Mouse (Mus musculus): ENCODE data around the gene Scube1.
A peak's percentile ranks its signal among the peaks of the same experiment; 100 is the strongest.

Gene Scube1

DNA sequence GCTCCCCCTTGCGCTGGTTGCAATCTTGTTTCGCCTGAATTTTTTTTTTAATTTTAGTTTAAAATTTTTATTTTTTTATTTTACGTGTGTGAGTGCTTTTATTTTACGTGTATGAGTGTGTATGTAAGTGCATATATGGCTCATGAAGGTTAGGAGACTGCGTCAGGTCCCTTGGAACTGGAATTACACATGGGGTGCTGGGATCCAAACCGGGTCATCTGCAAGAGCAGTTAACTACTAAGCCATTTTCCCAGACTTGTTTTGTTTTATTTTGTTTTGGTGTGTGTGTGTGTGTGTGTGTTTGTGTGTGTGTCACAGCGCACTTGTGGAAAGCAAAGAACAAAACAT lies 129.5 kb downstream of the Scube1 start:
- no peak for ATAC-seq (ENCODE audit: low TSS enrichment)

DNA sequence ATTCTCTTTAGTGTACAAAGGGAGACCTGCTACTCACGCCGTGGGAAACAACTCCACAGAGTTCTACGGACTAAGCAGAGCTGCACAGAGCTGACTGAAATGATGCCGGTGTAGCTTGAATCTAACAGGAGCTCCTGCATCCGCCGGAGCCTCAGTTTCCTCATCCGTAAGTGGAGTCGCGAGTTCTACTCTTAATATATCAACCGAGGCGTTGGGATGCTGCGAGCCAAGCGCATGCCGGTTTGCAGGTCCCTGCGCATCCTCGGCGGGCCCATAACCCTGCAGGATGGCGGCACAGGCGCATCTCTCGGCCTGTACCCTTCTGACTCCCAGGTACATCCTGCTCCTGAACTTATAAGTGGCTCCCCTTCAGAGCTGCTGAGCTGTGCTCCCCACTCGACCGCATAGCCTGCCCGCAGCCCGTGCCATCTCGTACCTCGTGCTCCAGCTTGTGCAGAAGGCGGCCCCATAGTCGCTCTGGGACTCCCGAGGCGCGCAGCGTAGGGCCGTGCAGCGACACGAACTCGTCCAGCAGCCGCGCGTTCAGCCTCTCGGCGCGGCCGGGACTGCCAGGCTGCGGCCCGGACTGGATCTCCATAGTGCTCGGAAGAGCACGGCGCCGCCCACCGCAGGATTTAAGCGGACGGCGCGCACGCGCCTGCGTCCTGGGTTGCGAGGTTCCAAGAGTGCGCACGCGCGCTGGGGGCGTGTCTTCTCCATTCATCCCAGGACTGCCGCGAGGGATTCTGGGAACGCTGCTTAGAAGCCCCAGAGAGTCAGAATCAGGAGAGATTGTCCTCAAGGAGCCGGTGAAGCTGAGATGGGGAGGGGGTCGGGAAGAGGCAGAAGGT lies 130.1 kb downstream of the Scube1 start, which contains the start of gene Ttll12:
Gene Ttll12 (minus strand): TSS at position 645 of the 851 bp plus-strand sequence.
- peak; percentile 95 for ATAC-seq (ENCODE audit: low TSS enrichment)

DNA sequence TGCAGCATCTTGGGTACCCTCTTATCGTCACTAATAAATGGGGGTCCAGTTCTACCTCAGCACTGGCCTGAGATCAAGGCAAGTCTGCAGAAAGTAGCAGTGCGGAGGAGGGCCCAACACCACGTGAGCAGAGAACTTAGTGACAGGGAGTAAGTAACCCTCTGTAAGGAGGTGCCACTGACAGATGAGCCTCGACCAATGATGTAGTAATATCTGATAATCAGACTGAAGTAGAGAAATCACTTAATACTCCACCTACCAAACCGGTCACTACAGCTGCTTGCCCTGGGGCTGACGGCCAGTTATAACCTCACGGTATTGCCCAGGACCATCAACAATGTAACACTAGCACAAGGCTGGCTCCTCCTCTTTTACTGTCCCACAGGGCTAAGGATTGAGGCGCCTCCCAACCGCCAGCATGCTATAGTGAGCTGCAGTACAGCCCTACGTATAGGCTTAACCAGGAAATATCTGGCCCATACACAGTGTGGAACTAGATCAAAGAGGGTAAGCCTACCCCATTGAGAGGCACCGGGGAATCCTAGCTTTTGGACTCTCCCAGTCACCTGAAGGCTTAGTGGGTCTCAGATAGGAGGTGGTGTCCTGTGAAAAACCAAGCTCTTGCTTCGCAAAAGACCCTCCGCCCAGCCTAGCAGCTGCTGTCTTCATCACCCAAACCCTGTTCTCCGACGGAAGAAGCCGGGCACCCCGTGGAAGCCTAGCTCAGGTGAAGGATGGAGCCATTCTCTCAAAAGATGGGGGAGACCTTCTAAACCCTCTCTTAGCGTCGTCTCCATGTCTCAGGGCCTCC lies 130.9 kb downstream of the Scube1 start:
- no peak; the same call in 1 of the 2 replicates for ATAC-seq (ENCODE audit: low TSS enrichment)

DNA sequence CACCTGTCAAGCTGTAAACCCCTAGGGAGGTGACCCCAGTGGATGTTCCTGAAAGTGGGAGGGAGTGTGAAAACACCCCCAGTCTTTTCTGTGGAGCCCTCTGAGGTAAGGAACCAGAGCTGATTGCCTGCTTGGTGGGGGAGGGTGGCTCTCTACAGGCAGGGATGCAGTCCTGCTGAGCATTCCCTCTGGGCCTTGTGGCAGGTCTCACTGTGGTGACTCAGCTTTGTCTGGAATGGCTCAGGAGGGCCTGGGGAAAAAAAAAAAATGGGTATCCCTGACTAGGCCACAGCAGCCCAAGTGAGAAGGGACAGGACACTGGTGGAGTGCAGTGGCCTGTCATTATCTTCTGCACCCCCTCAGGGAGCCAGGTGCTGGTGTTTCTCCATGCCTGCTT lies 131.6 kb downstream of the Scube1 start:
- ATAC-seq (ENCODE audit: low TSS enrichment) = no peak

GRCm38 (mm10) chr15:83592260-83593188 lies 132.3 kb downstream of the Scube1 start:
- ATAC-seq (ENCODE audit: low TSS enrichment) = no peak

GRCm38 (mm10) chr15:83591758-83592157 lies 133.1 kb downstream of the Scube1 start:
- ATAC-seq (ENCODE audit: low TSS enrichment) = no peak

GRCm38 (mm10) chr15:83590841-83591240 lies 134.0 kb downstream of the Scube1 start:
- ATAC-seq (ENCODE audit: low TSS enrichment) = no peak

DNA sequence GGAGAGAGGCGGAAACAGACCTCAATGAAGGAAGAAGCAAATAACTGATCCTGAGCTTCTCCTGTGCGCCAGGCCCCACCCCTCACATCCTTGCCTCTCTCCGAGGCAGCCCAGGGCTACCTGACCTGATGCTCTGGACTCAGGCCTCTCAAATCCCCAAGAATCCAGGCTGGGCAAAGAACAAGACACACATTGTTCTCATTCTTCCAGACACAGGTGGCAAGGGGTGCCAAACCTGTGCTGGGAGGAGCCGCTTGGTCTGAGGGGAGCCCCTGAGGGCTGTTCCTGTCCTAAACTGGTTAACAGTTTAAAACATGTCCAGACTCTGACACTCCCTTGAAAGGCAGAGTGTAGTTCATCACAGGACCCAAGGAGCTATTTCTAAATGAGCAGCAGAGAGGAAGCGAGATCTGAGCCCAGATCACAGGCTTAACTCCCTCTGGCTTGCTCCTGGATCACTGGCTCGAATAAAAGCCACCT lies 140.0 kb downstream of the Scube1 start:
- no peak for ATAC-seq (ENCODE audit: low TSS enrichment)

DNA sequence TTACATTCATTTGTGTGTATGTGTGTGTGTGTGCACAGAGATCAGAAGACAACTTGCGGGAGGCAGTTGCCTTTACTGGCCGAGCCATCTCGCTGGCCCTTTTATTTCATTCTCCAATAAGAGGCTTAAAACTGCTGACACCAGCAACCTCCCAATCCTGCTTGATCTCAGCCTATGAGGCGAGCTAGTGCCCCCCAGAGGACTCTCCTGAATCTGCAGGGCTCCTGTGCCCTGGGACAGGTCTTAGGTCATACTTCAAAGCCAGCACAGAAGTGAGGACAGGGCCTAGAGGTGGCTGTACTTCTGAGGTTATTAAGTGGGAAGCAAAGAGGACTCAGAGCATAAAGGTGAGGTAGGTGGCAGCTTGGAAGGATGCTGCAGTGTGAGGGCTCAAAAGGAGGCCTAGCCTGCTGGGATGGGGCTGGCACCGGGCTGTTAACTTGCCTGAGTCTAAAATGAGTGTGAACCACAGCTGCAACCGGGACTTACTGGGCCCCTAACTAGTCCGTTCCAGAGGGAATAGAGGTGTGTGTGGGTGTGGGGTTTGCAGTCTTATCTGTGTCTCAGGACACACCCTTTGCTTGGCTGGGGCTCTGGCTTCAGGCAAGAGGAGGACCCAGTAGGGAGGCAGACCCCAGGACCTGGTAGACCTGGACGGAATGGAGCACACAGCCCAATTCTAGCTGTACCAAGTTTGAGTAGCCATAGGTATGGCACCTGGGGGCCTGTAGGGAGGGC lies 141.2 kb downstream of the Scube1 start:
- ATAC-seq (ENCODE audit: low TSS enrichment) = no peak; the same call in 1 of the 2 replicates

DNA sequence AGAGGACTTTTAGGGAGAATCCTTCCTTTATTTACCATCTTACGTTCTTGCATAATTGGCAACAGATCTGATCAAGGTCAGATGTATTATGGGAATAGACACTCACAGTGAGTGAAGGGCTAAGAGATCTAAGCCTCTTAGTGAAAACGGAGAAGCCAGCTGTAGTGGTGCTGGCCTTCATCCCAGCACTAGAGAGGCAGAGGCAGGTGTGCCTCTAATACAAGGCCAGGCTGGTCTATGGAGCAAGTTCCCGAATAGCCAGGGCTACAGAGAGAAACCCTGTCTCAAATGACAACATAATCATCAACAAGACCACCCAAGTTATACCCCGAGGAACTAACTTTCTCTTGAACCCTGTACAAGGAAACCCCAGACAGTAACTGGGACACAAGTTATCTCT lies 141.9 kb downstream of the Scube1 start:
- ATAC-seq (ENCODE audit: low TSS enrichment) = no peak

- ATAC-seq (ENCODE audit: low TSS enrichment) = no peak
These were observed 148.2 kb downstream of the Scube1 start for GRCm38 (mm10) chr15:83576651-83577050.

DNA sequence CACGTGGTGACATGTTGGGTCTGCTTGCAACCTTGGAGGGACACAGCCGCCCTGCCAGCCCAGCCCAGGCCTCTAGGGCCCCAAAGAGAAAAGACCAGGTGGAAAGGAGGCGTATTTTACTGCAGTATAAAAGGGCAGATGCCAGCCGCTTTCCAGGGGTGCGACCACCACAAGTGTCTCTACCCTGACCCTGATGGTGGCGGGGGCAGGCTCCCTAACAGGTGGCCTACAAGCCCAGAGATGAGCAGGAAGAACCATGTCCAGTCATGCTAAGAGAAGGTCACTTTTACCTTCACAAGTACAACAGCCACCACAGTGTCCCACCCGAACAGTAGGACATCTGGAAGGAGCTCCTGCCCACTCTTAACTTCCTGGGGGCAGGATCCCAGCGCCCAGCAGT lies 149.3 kb downstream of the Scube1 start:
- no peak for ATAC-seq (ENCODE audit: low TSS enrichment)

GRCm38 (mm10) chr15:83574731-83575351 lies 150.0 kb downstream of the Scube1 start:
- no peak for ATAC-seq (ENCODE audit: low TSS enrichment)

- no peak for ATAC-seq (ENCODE audit: low TSS enrichment)
These were observed 151.2 kb downstream of the Scube1 start for GRCm38 (mm10) chr15:83573606-83574005.

DNA sequence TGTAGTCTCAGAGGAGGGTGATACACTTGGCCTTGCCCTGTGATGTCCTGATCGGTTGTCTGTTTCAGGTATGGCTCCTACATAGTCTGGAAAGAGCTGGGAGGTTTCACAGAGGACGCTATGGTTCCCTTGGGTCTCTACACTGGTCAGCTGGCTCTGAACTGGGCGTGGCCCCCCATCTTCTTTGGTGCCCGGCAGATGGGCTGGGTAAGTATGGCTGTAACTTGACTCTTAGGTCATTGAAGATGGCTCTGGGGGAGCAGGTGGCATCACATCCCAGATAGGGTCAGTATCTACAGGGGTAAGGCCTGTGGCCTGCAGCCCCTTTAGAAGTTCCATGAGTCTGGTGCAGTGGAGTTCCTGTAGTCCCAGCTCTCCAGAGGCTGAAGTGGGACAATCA lies 152.7 kb downstream of the Scube1 start:
- ATAC-seq (ENCODE audit: low TSS enrichment) = no peak

- ATAC-seq (ENCODE audit: low TSS enrichment) = no peak
These were observed 153.2 kb downstream of the Scube1 start for GRCm38 (mm10) chr15:83571636-83572035.

- no peak for ATAC-seq (ENCODE audit: low TSS enrichment)
These were observed 154.2 kb downstream of the Scube1 start for GRCm38 (mm10) chr15:83570641-83571040.

GRCm38 (mm10) chr15:83569682-83570081 lies 155.1 kb downstream of the Scube1 start:
- no peak for ATAC-seq (ENCODE audit: low TSS enrichment)

- no peak for ATAC-seq (ENCODE audit: low TSS enrichment)
These were observed 156.3 kb downstream of the Scube1 start for GRCm38 (mm10) chr15:83568544-83568943.

GRCm38 (mm10) chr15:83567728-83568127 lies 157.1 kb downstream of the Scube1 start:
- no peak for ATAC-seq (ENCODE audit: low TSS enrichment)

Measured in frontal cortex, adult (tissue).